Mouse (Mus musculus) kidney, embryonic 15.5 days (tissue): ENCODE data around the gene Shmt1. TPM values are rescaled to one million over a fixed set of nuclear protein-coding genes. Genes with fewer than 3 reads are reported as not detected.
"Not testable (repeated sequence)": the region's sequence is repeated elsewhere in the genome, so short reads cannot be mapped to it uniquely, and the experiment has no call there.

Source experiments
- ATAC-seq: fragments of 200-750 bp; cut with Nextera tagmentation; replicated peaks from 2 replicates; pipeline ENCODE4 v1.8.0; 2017; ENCODE audit warnings: moderate TSS enrichment; ENCODE audit not compliant: low FRiP score
- H3K27ac ChIP-seq: fragments of 300-500 bp; sonication (generic); 2 replicates; pipeline ENCODE4 v1.5.1; 2015; ENCODE audit warnings: mild to moderate bottlenecking, inconsistent platforms
- H3K27me3 ChIP-seq: fragments of 300-500 bp; sonication (generic); 2 replicates; pipeline ENCODE4 v1.6.1; 2015; ENCODE audit warnings: inconsistent platforms
- H3K36me3 ChIP-seq: fragments of 300-500 bp; sonication (generic); 2 replicates; pipeline ENCODE4 v1.6.1; 2015; ENCODE audit warnings: inconsistent platforms
- H3K4me1 ChIP-seq: fragments of 300-500 bp; sonication (generic); 2 replicates; pipeline ENCODE4 v1.6.1; 2015; ENCODE audit warnings: inconsistent platforms
- H3K4me2 ChIP-seq: fragments of 300-500 bp; sonication (generic); 2 replicates; pipeline ENCODE4 v1.6.1; 2015; ENCODE audit warnings: moderate library complexity, mild to moderate bottlenecking, inconsistent platforms
- H3K4me3 ChIP-seq: fragments of 300-500 bp; sonication (generic); replicated peaks from 2 replicates; pipeline ENCODE4 v1.5.1; 2015; ENCODE audit warnings: mild to moderate bottlenecking, inconsistent platforms
- H3K9ac ChIP-seq: fragments of 300-500 bp; sonication (generic); 2 replicates; pipeline ENCODE4 v1.6.1; 2015; ENCODE audit warnings: mild to moderate bottlenecking, inconsistent platforms
- H3K9me3 ChIP-seq: fragments of 300-500 bp; sonication (generic); replicated peaks from 2 replicates; pipeline ENCODE4 v1.6.1; 2016; ENCODE audit warnings: inconsistent platforms
- WGBS: fragments of 180-500 bp; shearing (Covaris S2); methylation state at CpG from one replicate; pipeline ENCODE4 v1.1.7; 2015; ENCODE audit warnings: mixed read lengths; 5-methylcytosine and 5-hydroxymethylcytosine counted together
- polyA plus RNA-seq: library from polyadenylated mRNA; unstranded; fragments of >200 nt; fragmentation: Nextera tagmentation; extraction: Ambion mirVana; gene quantifications from 2 replicates; pipeline ENCODE4 v1.2.1, GENCODE M21; 2015

Shmt1 gene
- 72.5 and 79.3 TPM in 2 replicates for polyA plus RNA-seq

DNA sequence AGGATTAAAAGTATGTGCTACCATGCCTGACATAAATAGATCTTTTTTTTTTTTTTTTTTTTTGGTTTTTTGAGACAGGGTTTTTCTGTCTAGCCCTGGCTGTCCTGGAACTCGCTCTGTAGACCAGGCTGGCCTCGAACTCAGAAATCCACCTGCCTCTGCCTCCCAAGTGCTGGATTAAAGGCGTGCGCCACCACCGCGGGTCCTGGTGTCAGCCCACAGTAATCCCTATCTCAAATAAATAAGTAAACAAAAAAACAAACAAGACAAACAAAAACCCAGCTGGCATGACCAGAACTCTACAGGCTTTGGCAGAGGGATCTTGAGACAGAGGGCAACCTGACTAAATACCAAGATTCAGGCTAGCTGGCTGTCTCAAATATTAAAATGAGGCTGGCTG is at the start of gene Shmt1:
Gene Shmt1 (minus strand): TSS at position 101 of the 400 bp plus-strand sequence.
- peak within 1 kb of the TSS; percentile 72 for H3K27ac ChIP-seq
- 32% methylated on average over 6 of the region's 6 CpGs for WGBS

DNA sequence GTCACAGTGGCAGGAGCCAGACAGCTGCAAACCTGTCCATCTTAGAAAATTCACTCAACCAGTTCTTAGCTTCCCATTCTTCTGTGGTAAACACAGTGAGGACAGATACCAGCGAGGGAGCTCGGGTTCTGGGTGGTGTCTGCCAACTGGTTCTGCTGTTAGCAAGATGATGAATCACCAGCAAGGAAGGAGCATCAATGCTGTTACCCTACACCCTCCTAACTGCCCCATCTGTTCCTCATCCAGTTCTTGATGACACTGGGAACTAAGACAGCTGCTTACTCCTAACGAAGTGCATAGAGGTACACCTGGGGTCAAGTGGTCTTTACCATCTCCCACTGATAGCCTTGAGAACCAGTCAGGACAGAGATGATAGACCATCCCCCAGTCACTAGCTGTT is 45.1 kb upstream of the Shmt1 start:
- H3K4me2 ChIP-seq = no peak overlapping the region
- H3K27me3 ChIP-seq = no peaks in the 10 kb centered on the region
- peaks cover 92% of the 10 kb centered on the region for H3K36me3 ChIP-seq
- WGBS = 38% methylated on average over 3 of the region's 3 CpGs
- no peaks in the 10 kb centered on the region for H3K9me3 ChIP-seq
- no peak overlapping the region for H3K9ac ChIP-seq
- no peak for ATAC-seq
- H3K27ac ChIP-seq = no peak overlapping the region
- H3K4me3 ChIP-seq = no peak overlapping the region
- no peaks in the 10 kb centered on the region for H3K4me1 ChIP-seq

More for the DNA sequence above, at the start of gene Shmt1:
- H3K36me3 ChIP-seq, ATAC-seq, H3K9me3 ChIP-seq, H3K27me3 ChIP-seq: not testable (repeated sequence)
- peaks cover 33% of the 10 kb centered on the region for H3K4me1 ChIP-seq
- H3K9ac ChIP-seq = peak within 1 kb of the TSS; percentile 48
- H3K4me3 ChIP-seq = peak within 1 kb of the TSS; percentile 59
- H3K4me2 ChIP-seq = peak within 1 kb of the TSS; percentile 90

DNA sequence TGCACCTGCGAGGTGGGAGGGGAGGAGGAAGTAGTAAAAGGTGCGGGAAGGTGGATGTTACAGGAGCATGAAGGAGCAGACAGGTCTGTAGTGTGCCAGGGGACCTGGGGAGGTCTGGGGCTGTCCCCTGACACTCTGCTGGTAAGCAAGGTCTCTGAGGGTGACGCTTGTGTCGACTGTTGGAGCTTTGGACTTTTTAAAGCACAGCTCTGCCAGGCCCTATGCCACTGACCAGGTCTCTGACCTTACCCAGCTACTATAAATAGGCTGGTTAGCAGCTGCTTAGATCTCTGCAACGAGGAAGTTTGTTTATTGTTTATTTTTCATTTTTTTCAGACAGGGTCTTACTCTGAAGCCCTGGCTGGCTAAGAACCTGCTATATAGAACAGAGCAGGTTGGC is 33.9 kb upstream of the Shmt1 start:
- no peak overlapping the region for H3K27ac ChIP-seq
- peaks cover 37% of the 10 kb centered on the region for H3K36me3 ChIP-seq
- no peaks in the 10 kb centered on the region for H3K9me3 ChIP-seq
- no peak overlapping the region for H3K4me3 ChIP-seq
- 79% methylated on average over 5 of the region's 5 CpGs for WGBS
- no peak overlapping the region for H3K9ac ChIP-seq
- no peak for ATAC-seq
- H3K4me2 ChIP-seq = no peak overlapping the region
- 0 out of 2 replicates have a peak, but pooled peaks cover 3% of the 10 kb centered on the region for H3K4me1 ChIP-seq
- no peaks in the 10 kb centered on the region for H3K27me3 ChIP-seq

DNA sequence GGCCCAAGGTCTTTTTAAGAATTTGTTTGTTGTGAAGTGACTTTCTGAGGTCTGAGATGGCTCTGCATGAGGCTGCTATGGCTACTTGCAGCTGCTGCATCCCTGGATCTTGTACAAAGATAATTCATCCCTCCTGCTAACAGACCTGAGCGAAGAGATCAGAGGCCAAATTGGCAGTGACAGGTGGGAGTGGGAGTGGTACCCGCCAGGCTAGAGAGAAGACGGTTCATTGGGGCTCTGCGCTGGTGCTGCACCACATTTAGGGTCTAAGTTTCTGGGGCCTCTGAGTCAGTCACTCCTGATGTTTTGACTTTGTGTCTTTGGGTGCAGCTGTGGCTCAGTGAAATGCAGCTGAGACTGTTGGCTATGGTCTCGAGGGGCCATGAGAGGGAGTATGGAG is 31.9 kb upstream of the Shmt1 start:
- Histone ChIP-seq H3K27ac (no peak overlapping the region), H3K36me3 (peaks cover 21% of the 10 kb centered on the region), H3K27me3 (no peaks in the 10 kb centered on the region), H3K9ac (no peak overlapping the region), H3K4me3 (no peak overlapping the region), H3K4me2 (no peak overlapping the region), H3K9me3 (no peaks in the 10 kb centered on the region), H3K4me1 (0 out of 2 replicates have a peak, but pooled peaks cover 3% of the 10 kb centered on the region)
- ATAC-seq = no peak
- WGBS = 72% methylated on average over 5 of the region's 5 CpGs

DNA sequence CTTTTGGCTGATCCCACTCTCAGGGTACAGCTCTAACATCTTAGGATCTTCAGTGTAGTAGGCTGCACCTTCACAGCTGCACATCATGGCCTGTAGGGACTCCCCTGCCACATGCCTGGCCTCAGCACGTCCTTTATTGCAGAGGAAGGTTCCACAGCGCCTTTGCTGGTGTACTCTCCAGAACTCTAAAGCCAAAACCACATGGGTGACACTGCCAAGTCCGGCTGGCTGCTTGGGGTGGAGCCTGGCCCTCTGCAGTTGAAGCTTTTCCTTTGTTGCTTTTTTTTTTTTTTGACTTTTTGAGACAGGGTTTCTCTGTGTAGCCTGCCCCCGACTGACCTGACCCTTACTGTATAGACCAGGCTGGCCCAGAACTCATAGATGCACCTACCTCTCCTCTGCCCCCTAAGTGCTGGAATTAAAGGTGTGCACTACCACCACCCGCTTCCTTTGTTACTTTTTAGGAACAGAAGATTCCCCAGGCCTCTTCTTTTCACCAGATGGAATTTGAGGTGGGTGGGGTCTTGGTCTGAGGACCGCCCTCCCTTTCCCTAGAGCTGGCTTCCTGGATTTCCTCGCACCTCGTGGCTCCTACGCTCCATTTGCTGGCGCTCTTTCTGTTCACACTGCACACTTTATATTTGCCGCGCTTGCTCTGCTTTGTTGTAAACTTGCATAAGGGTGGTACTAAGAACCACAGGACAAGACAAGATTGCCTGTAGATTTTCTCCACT is 30.1 kb upstream of the Shmt1 start:
- no peak for ATAC-seq
- peaks cover 16% of the 10 kb centered on the region; the same call in 1 of the 2 replicates for H3K36me3 ChIP-seq
- no peaks in the 10 kb centered on the region for H3K9me3 ChIP-seq
- no peaks in the 10 kb centered on the region for H3K27me3 ChIP-seq
- 0 out of 2 replicates have a peak, but pooled peaks cover 3% of the 10 kb centered on the region for H3K4me1 ChIP-seq
- H3K9ac ChIP-seq = no peak overlapping the region
- no peak overlapping the region for H3K4me2 ChIP-seq
- no peak overlapping the region for H3K4me3 ChIP-seq
- H3K27ac ChIP-seq = no peak overlapping the region
- WGBS = 82% methylated on average over 12 of the region's 12 CpGs

DNA sequence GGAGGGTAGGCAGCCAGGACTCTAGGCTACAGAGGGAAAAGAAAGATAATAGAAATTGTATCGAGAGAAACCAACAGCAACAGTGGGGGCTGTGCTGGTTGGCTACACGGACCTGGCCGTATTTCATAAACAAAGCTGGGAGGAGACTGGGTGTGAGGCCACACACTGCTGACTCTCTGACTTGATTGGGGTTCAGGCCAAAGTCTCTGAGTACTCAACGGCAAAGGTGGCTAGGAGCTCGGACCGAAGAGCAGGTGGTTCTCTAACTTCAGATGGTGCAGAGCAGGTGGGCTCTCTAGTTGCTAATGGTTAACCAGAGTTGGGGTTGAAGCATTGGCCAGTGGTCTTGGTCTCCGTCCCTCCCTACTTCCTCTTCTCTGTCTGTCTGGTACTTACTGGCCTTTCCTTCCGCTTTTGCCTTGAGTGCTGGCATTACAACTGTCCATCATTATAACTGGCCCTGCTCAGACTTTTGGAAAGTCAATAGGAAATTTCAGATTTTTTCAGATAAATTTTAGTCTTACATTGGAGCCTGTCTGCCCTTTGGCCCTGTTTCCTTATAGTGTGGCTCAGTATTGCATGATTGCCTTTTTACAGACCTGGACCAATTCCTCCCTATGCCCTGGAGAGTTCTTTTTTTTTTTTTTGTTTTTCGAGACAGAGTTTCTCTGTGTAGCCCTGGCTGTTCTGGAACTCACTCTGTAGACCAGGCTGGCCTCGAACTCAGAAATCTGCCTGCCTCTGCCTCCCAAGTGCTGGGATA is 26.3 kb upstream of the Shmt1 start:
- Histone ChIP-seq H3K4me2 (no peak overlapping the region), H3K27ac (no peak overlapping the region), H3K9me3 (no peaks in the 10 kb centered on the region), H3K36me3 (0 out of 2 replicates have a peak, but pooled peaks cover 9% of the 10 kb centered on the region), H3K4me1 (0 out of 2 replicates have a peak, but pooled peaks cover 2% of the 10 kb centered on the region), H3K27me3 (no peaks in the 10 kb centered on the region), H3K4me3 (no peak overlapping the region), H3K9ac (no peak overlapping the region)
- no peak for ATAC-seq
- 85% methylated on average over 10 of the region's 10 CpGs for WGBS

DNA sequence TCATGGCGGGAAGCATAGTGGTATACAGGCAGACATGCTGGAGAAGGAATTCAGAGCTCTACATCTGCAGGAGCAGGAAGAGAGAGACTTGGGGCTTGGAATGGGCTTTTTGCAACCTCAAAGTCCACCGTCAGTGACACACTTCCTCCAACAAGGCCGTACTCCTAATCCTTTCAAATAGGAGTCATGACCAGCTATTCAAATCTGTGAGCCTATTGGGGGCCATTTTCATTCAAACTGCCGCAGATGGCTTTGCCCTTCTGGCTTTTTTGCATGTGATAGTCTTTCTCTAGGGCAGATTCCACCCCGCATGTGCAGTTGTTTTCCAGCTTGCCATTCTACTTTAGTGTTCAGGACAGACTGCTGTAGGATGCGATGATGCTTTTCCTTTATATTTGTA is 25.4 kb upstream of the Shmt1 start:
- Histone ChIP-seq H3K9ac (no peak overlapping the region), H3K9me3 (no peaks in the 10 kb centered on the region), H3K36me3 (0 out of 2 replicates have a peak, but pooled peaks cover 9% of the 10 kb centered on the region), H3K27ac (no peak overlapping the region), H3K27me3 (no peaks in the 10 kb centered on the region), H3K4me3 (no peak overlapping the region), H3K4me1 (no peaks in the 10 kb centered on the region), H3K4me2 (no peak overlapping the region)
- 93% methylated on average over 6 of the region's 6 CpGs for WGBS
- ATAC-seq = no peak

DNA sequence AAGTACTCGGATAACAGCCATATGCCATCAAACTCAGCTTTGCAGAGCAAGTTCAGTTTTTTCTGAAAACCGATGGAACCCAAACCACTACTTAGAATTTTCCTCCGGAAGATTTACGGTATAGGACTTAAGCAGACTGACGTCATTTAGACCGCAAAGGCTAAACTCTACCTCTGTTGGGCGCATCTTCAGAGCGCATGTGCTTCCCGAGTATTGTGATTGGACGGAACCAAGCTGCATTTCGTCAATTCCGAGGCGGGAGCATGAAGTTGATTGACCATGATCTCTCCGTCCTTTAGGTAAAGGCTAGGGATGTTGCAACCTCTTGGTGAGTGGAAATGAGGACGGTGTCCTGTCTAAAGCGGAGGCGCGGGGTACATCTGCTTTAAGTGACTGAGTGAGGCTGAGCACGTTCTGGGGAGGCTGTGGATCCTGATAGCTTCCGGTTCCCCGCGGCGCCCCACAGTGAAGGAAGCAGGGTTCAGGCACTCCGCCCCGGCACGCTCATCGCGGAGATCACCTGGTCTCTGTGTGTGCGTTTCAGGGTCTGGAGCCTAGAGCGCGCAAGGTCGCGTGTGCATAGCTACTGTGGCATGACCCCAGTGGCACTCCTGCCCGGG is 19.0 kb upstream of the Shmt1 start, which contains the start of gene Dhrs7b:
Gene Dhrs7b (plus strand): TSS at position 199 of the 620 bp plus-strand sequence.
- H3K36me3 ChIP-seq = no peaks in the 10 kb centered on the region
- peak within 1 kb of the TSS; percentile 70 for H3K4me3 ChIP-seq
- peaks cover 6% of the 10 kb centered on the region for H3K4me1 ChIP-seq
- peak within 1 kb of the TSS; percentile 78 for H3K4me2 ChIP-seq
- ATAC-seq = peak; percentile 96
- under 1% methylated on average over 34 of the region's 34 CpGs for WGBS
- H3K27ac ChIP-seq = peak within 1 kb of the TSS; percentile 57
- no peaks in the 10 kb centered on the region for H3K27me3 ChIP-seq
- no peaks in the 10 kb centered on the region for H3K9me3 ChIP-seq
- H3K9ac ChIP-seq = peak within 1 kb of the TSS; percentile 67

DNA sequence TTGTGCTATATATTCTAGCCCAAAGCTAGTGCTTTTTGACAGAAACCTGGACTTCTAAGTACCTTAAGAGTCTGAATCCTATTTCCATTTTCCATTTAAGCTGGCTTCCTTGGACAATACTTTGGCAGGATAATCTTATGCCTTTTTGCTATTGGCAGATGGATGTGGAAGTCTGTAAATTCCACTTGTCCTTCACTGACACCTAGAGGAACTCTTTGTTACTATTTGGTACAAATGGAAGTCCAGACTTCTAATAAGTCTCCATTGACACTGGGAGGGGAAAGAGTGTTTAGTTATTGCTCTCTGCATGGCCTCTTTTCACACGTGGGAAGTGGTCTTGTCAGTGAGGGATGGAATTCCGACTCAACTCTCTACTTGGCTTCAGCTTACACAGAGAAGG is 17.4 kb upstream of the Shmt1 start:
- Histone ChIP-seq H3K36me3 (no peaks in the 10 kb centered on the region), H3K27me3 (no peaks in the 10 kb centered on the region), H3K4me3 (no peak overlapping the region), H3K27ac (no peak overlapping the region), H3K4me1 (peaks cover 6% of the 10 kb centered on the region), H3K4me2 (no peak overlapping the region), H3K9me3 (no peaks in the 10 kb centered on the region), H3K9ac (no peak overlapping the region)
- no peak for ATAC-seq
- WGBS = 18% methylated on average over 2 of the region's 2 CpGs

DNA sequence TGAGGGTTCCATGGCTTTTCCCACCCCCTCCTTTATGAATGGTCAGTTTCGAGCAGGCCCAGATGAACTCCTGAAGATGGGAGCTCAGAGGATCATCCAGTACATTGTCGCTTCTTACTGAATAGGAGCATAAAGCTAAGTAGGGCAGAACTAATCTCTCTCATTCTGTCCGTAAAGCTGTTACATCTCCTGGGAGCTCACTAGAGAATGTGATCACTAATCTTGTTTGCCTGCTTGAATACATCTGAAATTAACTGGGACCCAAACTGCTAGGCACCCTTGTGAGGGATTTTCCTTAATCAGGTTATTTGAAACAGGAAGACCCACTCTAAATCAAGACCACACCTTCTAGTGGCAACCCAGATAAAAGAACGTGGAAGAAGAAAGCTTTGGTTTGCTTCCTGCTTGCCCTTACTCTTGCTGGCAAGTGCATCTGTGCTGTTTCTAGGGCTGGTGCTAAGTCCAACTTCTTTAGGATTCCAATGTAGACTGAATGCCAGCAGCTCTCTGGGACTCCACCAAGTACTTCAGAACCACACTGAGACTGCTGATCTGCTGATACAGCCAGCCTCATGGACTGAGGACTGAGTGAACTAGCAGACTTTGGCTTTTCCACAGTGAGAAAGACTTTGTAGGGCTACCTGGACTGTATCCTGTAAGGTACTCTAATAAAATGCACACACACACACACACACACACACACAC is 15.9 kb upstream of the Shmt1 start:
- Histone ChIP-seq H3K4me1 (peaks cover 6% of the 10 kb centered on the region), H3K4me2 (no peak overlapping the region), H3K36me3 (no peaks in the 10 kb centered on the region), H3K4me3 (no peak overlapping the region), H3K9me3 (no peaks in the 10 kb centered on the region), H3K27me3 (no peaks in the 10 kb centered on the region), H3K27ac (no peak overlapping the region), H3K9ac (no peak overlapping the region)
- 65% methylated on average over 4 of the region's 4 CpGs for WGBS
- ATAC-seq = no peak

DNA sequence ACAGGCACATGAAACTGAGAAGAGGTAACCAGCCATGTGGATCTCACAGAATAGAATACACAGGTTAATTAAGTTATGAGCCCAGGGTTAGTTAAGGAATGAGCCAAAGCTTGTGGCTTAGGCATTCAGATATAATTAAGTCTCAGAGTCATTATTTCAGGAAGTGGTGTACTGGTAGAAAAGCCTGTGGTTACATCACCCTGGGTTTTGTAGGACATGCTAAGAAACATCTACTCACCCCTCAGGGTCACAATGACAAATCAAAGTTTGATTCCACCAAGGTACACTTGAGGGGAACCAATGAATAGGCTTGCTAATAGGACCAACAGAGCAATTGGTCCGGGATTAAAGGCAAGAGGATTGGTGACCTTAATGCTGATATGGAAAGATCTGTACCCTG is 15.2 kb upstream of the Shmt1 start:
- peaks cover 6% of the 10 kb centered on the region for H3K4me1 ChIP-seq
- no peak overlapping the region for H3K9ac ChIP-seq
- no peak overlapping the region for H3K4me3 ChIP-seq
- no peak overlapping the region for H3K4me2 ChIP-seq
- no peaks in the 10 kb centered on the region for H3K36me3 ChIP-seq
- no peaks in the 10 kb centered on the region for H3K9me3 ChIP-seq
- WGBS = 54% methylated on average over 1 of the region's 1 CpGs
- no peaks in the 10 kb centered on the region for H3K27me3 ChIP-seq
- no peak overlapping the region for H3K27ac ChIP-seq
- ATAC-seq = no peak
